Mouse (Mus musculus) heart, postnatal 0 days (tissue): ENCODE data around the gene Chn2.

Experiments
- CTCF ChIP-seq: IDR thresholded peaks from 2 replicates; pipeline ENCODE4 v1.5.1; 2016; ENCODE audit warnings: antibody characterized with exemption, control low read depth, low read depth
- EP300 ChIP-seq: IDR thresholded peaks from 2 replicates; pipeline ENCODE4 v1.6.1; 2016; ENCODE audit warnings: antibody characterized with exemption, low read depth

DNA sequence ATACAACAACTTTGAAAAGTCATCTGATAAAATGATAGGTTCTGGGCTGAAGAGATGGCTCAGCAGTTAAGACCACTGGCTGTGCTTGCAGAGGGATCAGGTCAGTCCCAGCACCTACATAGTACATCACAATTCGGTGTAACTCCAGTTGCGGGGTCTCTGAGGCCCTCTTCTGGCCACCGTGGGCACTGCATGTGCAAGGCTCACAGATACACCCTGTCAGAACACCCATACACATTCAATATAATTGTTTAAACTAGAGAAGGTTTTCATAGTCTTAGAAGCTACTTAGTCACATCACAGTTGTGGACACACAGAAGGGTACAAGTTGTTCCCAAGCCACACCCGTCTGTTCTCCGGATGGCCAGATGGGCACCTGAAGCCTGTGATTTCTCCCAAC lies 213.9 kb downstream of the Chn2 start:
- TF ChIP-seq CTCF, result no peak; the same call in 1 of the 2 replicates
- no peak for TF ChIP-seq EP300
